Mouse (Mus musculus) E14TG2a.4 (cell line): ENCODE data around the gene Cd244a.

Experiments
- CTCF ChIP-seq: conservative IDR thresholded peaks from 2 replicates; pipeline ENCODE4 v1.5.1; 2014; ENCODE audit warnings: low read length
- POU5F1 ChIP-seq: IDR thresholded peaks from 2 replicates; pipeline ENCODE4 v1.6.1; 2014; ENCODE audit warnings: low read length, borderline replicate concordance

DNA sequence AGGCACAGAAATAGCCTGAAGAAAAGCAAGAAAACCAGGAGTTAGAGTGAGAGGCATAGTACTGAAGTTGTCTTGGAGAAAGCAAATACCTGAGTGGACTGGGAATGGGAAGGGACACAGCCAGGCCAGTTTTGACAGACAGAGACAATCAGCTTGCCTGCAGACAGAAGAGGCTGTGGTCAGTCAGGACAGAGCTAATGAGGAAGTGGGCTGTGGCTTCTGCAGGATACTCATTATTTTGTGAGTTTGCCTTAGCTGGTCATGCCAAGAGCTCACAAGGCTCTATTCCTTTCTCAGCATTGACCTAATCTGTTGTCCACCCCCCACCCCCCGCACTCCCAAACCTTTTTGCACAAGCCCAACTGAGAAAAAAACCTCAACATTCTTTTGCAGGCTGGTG is 2.2 kb downstream of the Cd244a start:
- no peak for TF ChIP-seq CTCF
- TF ChIP-seq POU5F1 = no peak
